21 mouse cellular contexts compared by ENCODE assay signal in genomic region chr9:48525566-48525965, GRCm38 (mm10). TPM values are rescaled to one million over a fixed set of nuclear protein-coding genes. Genes with fewer than 3 reads are reported as not detected.
A peak's percentile ranks its signal among the peaks of the same experiment; 100 is the strongest.
DNase-seq lines count a peak whose midpoint lies in the region; ATAC-seq and TF ChIP-seq lines count a peak whose summit lies in the region.
"Had no signal": no experiment of that assay in that cellular context is flagged by ENCODE, and none has a peak within 500 bp of the region (broad histone marks: within the 10 kb centered on the region; RNA-seq: fewer than 3 reads in every experiment).

No protein-coding gene starts in this region.

- H3K9me3 ChIP-seq in midbrain, embryonic 11.5 days (ENCODE audit: control insufficient read depth, low read length): no peaks in the 10 kb centered on the region
- no peaks in the 10 kb centered on the region for H3K9me3 ChIP-seq in midbrain, postnatal 0 days (ENCODE audit: low read length)
- H3K9me3 ChIP-seq: forebrain, embryonic 12.5 days; hindbrain, embryonic 15.5 days; liver, embryonic 12.5 days; midbrain, embryonic 12.5 days had no signal

- no peaks in the 10 kb centered on the region for H3K4me1 ChIP-seq in midbrain, embryonic 11.5 days (ENCODE audit: control insufficient read depth, insufficient read depth, low read length)
- H3K4me1 ChIP-seq in midbrain, postnatal 0 days (ENCODE audit: insufficient read depth, low read length): no peaks in the 10 kb centered on the region
- H3K4me1 ChIP-seq: forebrain, embryonic 12.5 days; hindbrain, embryonic 15.5 days; liver, embryonic 12.5 days; midbrain, embryonic 12.5 days had no signal

- H3K27ac ChIP-seq in midbrain, embryonic 11.5 days (ENCODE audit: low read depth, low read length): no peak overlapping the region
- H3K27ac ChIP-seq in midbrain, postnatal 0 days (ENCODE audit: low read depth, low read length): no peak overlapping the region
- H3K27ac ChIP-seq: forebrain, embryonic 12.5 days; hindbrain, embryonic 15.5 days; liver, embryonic 12.5 days; midbrain, embryonic 12.5 days had no signal

- no peak for ATAC-seq in midbrain, embryonic 11.5 days (ENCODE audit: low FRiP score)
- no peak for ATAC-seq in midbrain, postnatal 0 days (ENCODE audit: low FRiP score)
- ATAC-seq in CD4-positive, CD25-positive, alpha-beta regulatory T cell, adult 4 months: peak; percentile 68
- peak; percentile 68 for ATAC-seq in common myeloid progenitor, adult 5-6 weeks (replicated peaks; ENCODE audit: low read depth, poor library complexity, severe bottlenecking)
- ATAC-seq in frontal cortex, adult (ENCODE audit: low TSS enrichment): no peak
- ATAC-seq: liver, embryonic 12.5 days; Patski had no signal

- H3K9ac ChIP-seq in midbrain, embryonic 11.5 days (ENCODE audit: low read length): no peak overlapping the region
- no peak overlapping the region for H3K9ac ChIP-seq in midbrain, postnatal 0 days (replicated peaks; ENCODE audit: low read length, poor library complexity, severe bottlenecking)
- H3K9ac ChIP-seq: forebrain, embryonic 12.5 days; hindbrain, embryonic 15.5 days; liver, embryonic 12.5 days; midbrain, embryonic 12.5 days had no signal

- no peaks in the 10 kb centered on the region for H3K27me3 ChIP-seq in midbrain, embryonic 11.5 days (ENCODE audit: control insufficient read depth, insufficient read depth, low read length)
- H3K27me3 ChIP-seq in midbrain, postnatal 0 days (ENCODE audit: insufficient read depth, low read length): no peaks in the 10 kb centered on the region
- H3K27me3 ChIP-seq in splenic B cell, adult 2 months (ENCODE audit: control insufficient read depth, insufficient read depth, low read length, poor library complexity, severe bottlenecking): no peaks in the 10 kb centered on the region
- H3K27me3 ChIP-seq: forebrain, embryonic 12.5 days; hindbrain, embryonic 15.5 days; liver, embryonic 12.5 days; midbrain, embryonic 12.5 days had no signal

- no peaks in the 10 kb centered on the region for H3K36me3 ChIP-seq in midbrain, embryonic 11.5 days (ENCODE audit: control insufficient read depth, insufficient read depth, low read length)
- H3K36me3 ChIP-seq in midbrain, postnatal 0 days (ENCODE audit: insufficient read depth, low read length): no peaks in the 10 kb centered on the region
- no peaks in the 10 kb centered on the region for H3K36me3 ChIP-seq in splenic B cell, adult 2 months (ENCODE audit: control insufficient read depth, insufficient read depth, low read length, poor library complexity, severe bottlenecking)
- H3K36me3 ChIP-seq: forebrain, embryonic 12.5 days; hindbrain, embryonic 15.5 days; liver, embryonic 12.5 days; midbrain, embryonic 12.5 days had no signal

- H3K4me3 ChIP-seq in midbrain, embryonic 11.5 days (ENCODE audit: low read depth, low read length): no peak overlapping the region
- H3K4me3 ChIP-seq in midbrain, postnatal 0 days (ENCODE audit: low read depth, low read length): no peak overlapping the region
- H3K4me3 ChIP-seq: forebrain, embryonic 12.5 days; hindbrain, embryonic 15.5 days; liver, embryonic 12.5 days; midbrain, embryonic 12.5 days had no signal

- TF ChIP-seq CTCF in midbrain, postnatal 0 days (IDR thresholded peaks at IDR 0.05): no peak

- H3K4me2 ChIP-seq in midbrain, embryonic 11.5 days: no peak overlapping the region
- H3K4me2 ChIP-seq in midbrain, postnatal 0 days (ENCODE audit: low read depth, low read length, poor library complexity, severe bottlenecking): no peak overlapping the region
- H3K4me2 ChIP-seq: forebrain, embryonic 12.5 days; hindbrain, embryonic 15.5 days; liver, embryonic 12.5 days; midbrain, embryonic 12.5 days had no signal

- WGBS in midbrain, embryonic 11.5 days: 8% methylated on average over 1 of the region's 1 CpGs
- WGBS in midbrain, postnatal 0 days: 5% methylated on average over 1 of the region's 1 CpGs

- DNase-seq in midbrain, embryonic 11.5 days (ENCODE audit: low spot score, missing footprints): peak; percentile 77
- no peak for DNase-seq in midbrain, postnatal 0 days (ENCODE audit: low spot score)
- DNase-seq in splenic B cell, adult 2 months (ENCODE audit: low read depth, low spot score): peak; percentile 29
- no peak for DNase-seq in gastrocnemius, adult 18-20 months (ENCODE audit: low spot score)
- DNase-seq: adrenal gland, adult 8-10 months; cerebellum, adult 8-10 months; embryo, embryonic 11 days; heart, adult 18-20 months; kidney, adult 18-20 months; kidney, postnatal 25 days; layer of hippocampus, postnatal 36 days; left cerebral cortex, postnatal 4 days; right cerebral cortex, postnatal 14 days had no signal

RNA-seq across cellular contexts. Expression of gene Gm5617, which starts 30.3 kb away (rescaled TPM):
- polyA plus RNA-seq in midbrain, embryonic 11.5 days (2014; fragmentation: Nextera tagmentation; extraction: Ambion mirVana): 40.1 and 40.6 TPM in 2 replicates
- 13.4 and 19.0 TPM in 2 replicates for total RNA-seq in midbrain, postnatal 0 days (2014; rRNA removed)
- polyA plus RNA-seq in midbrain, postnatal 0 days (2015; fragmentation: Nextera tagmentation; extraction: Ambion mirVana): 22.6 and 27.7 TPM in 2 replicates
- 10 to 100 TPM; 13.9 to 24.9 TPM for polyA plus RNA-seq in CD4-positive, CD25-positive, alpha-beta regulatory T cell, adult 4 months (2017; shearing (Covaris generic))
- total RNA-seq in common myeloid progenitor, adult 5-6 weeks (2017): 6.5 and 14.3 TPM in 2 replicates
- total RNA-seq in gastrocnemius, adult 18-20 months (2021): 1 to 10 TPM; 9.5 to 9.8 TPM

RNA-seq across cellular contexts. Expression of gene Rbm7, which starts 30.5 kb away (rescaled TPM):
- 123 and 126 TPM in 2 replicates for polyA plus RNA-seq in midbrain, embryonic 11.5 days (2014; fragmentation: Nextera tagmentation; extraction: Ambion mirVana)
- 36.9 and 55.5 TPM in 2 replicates for total RNA-seq in midbrain, postnatal 0 days (2014; rRNA removed)
- 70.8 and 71.2 TPM in 2 replicates for polyA plus RNA-seq in midbrain, postnatal 0 days (2015; fragmentation: Nextera tagmentation; extraction: Ambion mirVana)
- polyA plus RNA-seq in CD4-positive, CD25-positive, alpha-beta regulatory T cell, adult 4 months (2017; shearing (Covaris generic)): 100 to 1,000 TPM; 139 to 156 TPM
- total RNA-seq in common myeloid progenitor, adult 5-6 weeks (2017): 84.4 and 91.8 TPM in 2 replicates
- 10 to 100 TPM; 13.5 to 15.5 TPM for total RNA-seq in gastrocnemius, adult 18-20 months (2021)

RNA-seq across cellular contexts. Expression of gene Rexo2, which starts 45.1 kb away (rescaled TPM):
- polyA plus RNA-seq in midbrain, embryonic 11.5 days (2014; fragmentation: Nextera tagmentation; extraction: Ambion mirVana): 72.0 and 79.6 TPM in 2 replicates
- 53.8 and 64.0 TPM in 2 replicates for total RNA-seq in midbrain, postnatal 0 days (2014; rRNA removed)
- 92.2 and 96.4 TPM in 2 replicates for polyA plus RNA-seq in midbrain, postnatal 0 days (2015; fragmentation: Nextera tagmentation; extraction: Ambion mirVana)
- polyA plus RNA-seq in CD4-positive, CD25-positive, alpha-beta regulatory T cell, adult 4 months (2017; shearing (Covaris generic)): 100 to 1,000 TPM; 138 to 156 TPM
- 164 and 190 TPM in 2 replicates for total RNA-seq in common myeloid progenitor, adult 5-6 weeks (2017)
- total RNA-seq in gastrocnemius, adult 18-20 months (2021): 10 to 100 TPM; 65.9 to 69.0 TPM

Comparison
In these comparisons a context has a peak if more than half of its experiments do, and no peak if none do; other contexts are left out.
1. DNase-seq: peak in midbrain, embryonic 11.5 days (single experiment) and splenic B cell, adult 2 months (single experiment); none in midbrain, postnatal 0 days (single experiment) and gastrocnemius, adult 18-20 months (single experiment).
2. ATAC-seq: peak in CD4-positive, CD25-positive, alpha-beta regulatory T cell, adult 4 months (single experiment) and common myeloid progenitor, adult 5-6 weeks (single experiment); none in midbrain, embryonic 11.5 days (single experiment), midbrain, postnatal 0 days (single experiment) and frontal cortex, adult (single experiment).